In genomic region chr13:89551502-89551901, GRCm38 (mm10) we compare ENCODE assay signal across 14 mouse cellular contexts. TPM values are rescaled to one million over a fixed set of nuclear protein-coding genes. Genes with fewer than 3 reads are reported as not detected.
DNase-seq lines count a peak whose midpoint lies in the region; ATAC-seq and TF ChIP-seq lines count a peak whose summit lies in the region.
"Had no signal": no experiment of that assay in that cellular context is flagged by ENCODE, and none has a peak within 500 bp of the region (broad histone marks: within the 10 kb centered on the region; RNA-seq: fewer than 3 reads in every experiment).

No protein-coding gene starts in this region.

- H3K4me1 ChIP-seq in kidney, adult 2 months (ENCODE audit: control insufficient read depth, insufficient read depth, low read length), result no peaks in the 10 kb centered on the region
- H3K4me1 ChIP-seq in midbrain, embryonic 14.5 days (ENCODE audit: control insufficient read depth, insufficient read depth, low read length), result no peaks in the 10 kb centered on the region
- H3K4me1 ChIP-seq in midbrain, embryonic 15.5 days, result no peaks in the 10 kb centered on the region
- H3K4me1 ChIP-seq: embryonic facial prominence, embryonic 12.5 days; hindbrain, embryonic 13.5 days; limb, embryonic 12.5 days; midbrain, embryonic 12.5 days had no signal

- no peaks in the 10 kb centered on the region for H3K36me3 ChIP-seq in kidney, adult 2 months (ENCODE audit: control insufficient read depth, insufficient read depth, low read length)
- no peaks in the 10 kb centered on the region for H3K36me3 ChIP-seq in midbrain, embryonic 14.5 days (ENCODE audit: control insufficient read depth, insufficient read depth, low read length)
- H3K36me3 ChIP-seq in midbrain, embryonic 15.5 days (replicated peaks), result no peaks in the 10 kb centered on the region
- H3K36me3 ChIP-seq: embryonic facial prominence, embryonic 12.5 days; hindbrain, embryonic 13.5 days; limb, embryonic 12.5 days; midbrain, embryonic 12.5 days had no signal

- H3K9me3 ChIP-seq in midbrain, embryonic 14.5 days (ENCODE audit: control insufficient read depth, low read length), result no peaks in the 10 kb centered on the region
- no peaks in the 10 kb centered on the region for H3K9me3 ChIP-seq in midbrain, embryonic 15.5 days
- H3K9me3 ChIP-seq: embryonic facial prominence, embryonic 12.5 days; hindbrain, embryonic 13.5 days; limb, embryonic 12.5 days; midbrain, embryonic 12.5 days had no signal

- H3K9ac ChIP-seq in midbrain, embryonic 14.5 days (replicated peaks; ENCODE audit: low read length), result no peak overlapping the region
- no peak overlapping the region for H3K9ac ChIP-seq in midbrain, embryonic 15.5 days
- H3K9ac ChIP-seq: embryonic facial prominence, embryonic 12.5 days; hindbrain, embryonic 13.5 days; limb, embryonic 12.5 days; midbrain, embryonic 12.5 days had no signal

- TF ChIP-seq POLR2A in kidney, adult 2 months (IDR thresholded peaks at IDR 0.05; ENCODE audit: low read depth, low read length), result no peak

- DNase-seq in kidney, adult 2 months, result peak; percentile 17
- DNase-seq in kidney, adult 11 months, result no peak
- DNase-seq in midbrain, embryonic 14.5 days, result peak; percentile 64
- DNase-seq in MEL-GATA-1-ER (ENCODE audit: extremely low read depth, low read depth), result peak; percentile 3
- no peak for DNase-seq in urinary bladder, postnatal 10 days (ENCODE audit: low spot score)
- DNase-seq in gastrocnemius, adult 8-10 months (ENCODE audit: low spot score in 2 of 2), result no peak
- DNase-seq: adrenal gland, postnatal 36 days; gastrocnemius, postnatal 14 days had no signal

- no peak for ATAC-seq in midbrain, embryonic 14.5 days (ENCODE audit: low FRiP score, low TSS enrichment)
- no peak for ATAC-seq in midbrain, embryonic 15.5 days (replicated peaks)
- peak; percentile 57 for ATAC-seq in megakaryocyte progenitor cell, adult 5-6 weeks (replicated peaks; ENCODE audit: poor library complexity)

- no peaks in the 10 kb centered on the region for H3K27me3 ChIP-seq in kidney, adult 2 months (replicated peaks; ENCODE audit: control insufficient read depth, insufficient read depth, low read length)
- no peaks in the 10 kb centered on the region for H3K27me3 ChIP-seq in midbrain, embryonic 14.5 days (ENCODE audit: control insufficient read depth, insufficient read depth, low read length)
- H3K27me3 ChIP-seq in midbrain, embryonic 15.5 days (replicated peaks), result no peaks in the 10 kb centered on the region
- H3K27me3 ChIP-seq: embryonic facial prominence, embryonic 12.5 days; hindbrain, embryonic 13.5 days; limb, embryonic 12.5 days; midbrain, embryonic 12.5 days had no signal

- 0 out of 2 replicates have a peak, but pooled peaks have one; percentile 5 for TF ChIP-seq CTCF in kidney, adult 2 months (conservative IDR thresholded peaks at IDR 0.05; ENCODE audit: insufficient read depth, insufficient read length, low read depth, low read length)

- 5% methylated on average over 1 of the region's 1 CpGs for WGBS in kidney, adult 2 months
- 26% methylated on average over 1 of the region's 1 CpGs for WGBS in midbrain, embryonic 14.5 days
- WGBS in midbrain, embryonic 15.5 days, result 12% methylated on average over 1 of the region's 1 CpGs

- H3K4me2 ChIP-seq in midbrain, embryonic 14.5 days (ENCODE audit: low read length), result no peak overlapping the region
- H3K4me2 ChIP-seq in midbrain, embryonic 15.5 days, result no peak overlapping the region
- H3K4me2 ChIP-seq: embryonic facial prominence, embryonic 12.5 days; hindbrain, embryonic 13.5 days; limb, embryonic 12.5 days; midbrain, embryonic 12.5 days had no signal

- no peak overlapping the region for H3K4me3 ChIP-seq in kidney, adult 2 months (ENCODE audit: insufficient read depth, low read depth, low read length)
- H3K4me3 ChIP-seq in midbrain, embryonic 14.5 days (replicated peaks; ENCODE audit: low read depth, low read length), result no peak overlapping the region
- no peak overlapping the region for H3K4me3 ChIP-seq in midbrain, embryonic 15.5 days
- H3K4me3 ChIP-seq: embryonic facial prominence, embryonic 12.5 days; hindbrain, embryonic 13.5 days; limb, embryonic 12.5 days; midbrain, embryonic 12.5 days had no signal

- no peak overlapping the region for H3K27ac ChIP-seq in kidney, adult 2 months (ENCODE audit: insufficient read depth, low read depth, low read length)
- H3K27ac ChIP-seq in midbrain, embryonic 14.5 days (replicated peaks; ENCODE audit: low read depth, low read length), result no peak overlapping the region
- no peak overlapping the region for H3K27ac ChIP-seq in midbrain, embryonic 15.5 days
- H3K27ac ChIP-seq: embryonic facial prominence, embryonic 12.5 days; hindbrain, embryonic 13.5 days; limb, embryonic 12.5 days; midbrain, embryonic 12.5 days had no signal

RNA-seq across cellular contexts. Expression of gene Hapln1, which starts 11.9 kb away (rescaled TPM):
- 0.18 and 0.33 TPM in 2 replicates for polyA plus RNA-seq in kidney, adult 2 months (2012; rRNA removed)
- 0.24 and 0.29 TPM in 2 replicates for polyA plus RNA-seq in midbrain, embryonic 14.5 days (2014; fragmentation: Nextera tagmentation; extraction: Ambion mirVana)
- polyA plus RNA-seq in midbrain, embryonic 15.5 days (2015; fragmentation: Nextera tagmentation; extraction: Ambion mirVana), result 0.56 and 0.62 TPM in 2 replicates
- not detected in 2 replicates for total RNA-seq in megakaryocyte progenitor cell, adult 5-6 weeks (2015)
- total RNA-seq in megakaryocyte progenitor cell, adult 5-6 weeks (2017), result not detected in 2 replicates
- under 1 TPM in 1 of 4 experiments, not detected in 3; 0.07 TPM for total RNA-seq in gastrocnemius, adult 8-10 months (2022)

Comparison
In these comparisons a context has a peak if more than half of its experiments do, and no peak if none do; other contexts are left out.
1. DNase-seq: peak in kidney, adult 2 months (single experiment), midbrain, embryonic 14.5 days (single experiment) and MEL-GATA-1-ER (single experiment); none in kidney, adult 11 months (single experiment), urinary bladder, postnatal 10 days (single experiment) and gastrocnemius, adult 8-10 months (0 of 2).